Mouse (Mus musculus) kidney, embryonic 16.5 days (tissue): ENCODE measurements around the gene Cdc34. TPM values are rescaled to one million over a fixed set of nuclear protein-coding genes. Genes with fewer than 3 reads are reported as not detected.
A peak's percentile ranks its signal among the peaks of the same experiment; 100 is the strongest.

Experiments used
- ATAC-seq: fragments of 200-750 bp; cut with Nextera tagmentation; 2 replicates; pipeline ENCODE4 v1.8.0; 2017; ENCODE audit warnings: moderate TSS enrichment; ENCODE audit not compliant: low FRiP score, low TSS enrichment
- H3K27ac ChIP-seq: fragments of 300-500 bp; sonication (generic); 2 replicates; pipeline ENCODE4 v1.5.1; 2014; ENCODE audit warnings: low read length
- H3K27me3 ChIP-seq: fragments of 300-500 bp; sonication (generic); 2 replicates; pipeline ENCODE4 v1.6.1; 2014; ENCODE audit warnings: low read length, control low read depth, mixed read lengths; ENCODE audit not compliant: insufficient read depth
- H3K36me3 ChIP-seq: fragments of 300-500 bp; sonication (generic); 2 replicates; pipeline ENCODE4 v1.6.1; 2014; ENCODE audit warnings: low read length, control low read depth, mixed read lengths; ENCODE audit not compliant: insufficient read depth
- H3K4me1 ChIP-seq: fragments of 300-500 bp; sonication (generic); 2 replicates; pipeline ENCODE4 v1.6.1; 2014; ENCODE audit warnings: low read length, control low read depth, mixed read lengths; ENCODE audit not compliant: insufficient read depth
- H3K4me2 ChIP-seq: fragments of 300-500 bp; sonication (generic); replicated peaks from 2 replicates; pipeline ENCODE4 v1.6.1; 2014; ENCODE audit warnings: low read depth, low read length
- H3K4me3 ChIP-seq: fragments of 300-500 bp; sonication (generic); 2 replicates; pipeline ENCODE4 v1.5.1; 2014; ENCODE audit warnings: mild to moderate bottlenecking, low read length
- H3K9ac ChIP-seq: fragments of 300-500 bp; sonication (generic); replicated peaks from 2 replicates; pipeline ENCODE4 v1.6.1; 2014; ENCODE audit warnings: low read length
- H3K9me3 ChIP-seq: fragments of 300-500 bp; sonication (generic); 2 replicates; pipeline ENCODE4 v1.6.1; 2016; ENCODE audit warnings: low read length, control low read depth
- WGBS: fragments of 180-500 bp; shearing (Covaris S2); extraction: QIAGEN DNeasy Blood & Tissue Kit; methylation state at CpG from one replicate; pipeline ENCODE4 v1.1.7; 2014; 5-methylcytosine and 5-hydroxymethylcytosine counted together
- polyA plus RNA-seq: library from polyadenylated mRNA; unstranded; fragments of >200 nt; fragmentation: Nextera tagmentation; extraction: Ambion mirVana; gene quantifications from 2 replicates; pipeline ENCODE4 v1.2.1, GENCODE M21; 2015

The Cdc34 gene
- polyA plus RNA-seq, 1 experiment from 2014 or later = 81.2 TPM

DNA sequence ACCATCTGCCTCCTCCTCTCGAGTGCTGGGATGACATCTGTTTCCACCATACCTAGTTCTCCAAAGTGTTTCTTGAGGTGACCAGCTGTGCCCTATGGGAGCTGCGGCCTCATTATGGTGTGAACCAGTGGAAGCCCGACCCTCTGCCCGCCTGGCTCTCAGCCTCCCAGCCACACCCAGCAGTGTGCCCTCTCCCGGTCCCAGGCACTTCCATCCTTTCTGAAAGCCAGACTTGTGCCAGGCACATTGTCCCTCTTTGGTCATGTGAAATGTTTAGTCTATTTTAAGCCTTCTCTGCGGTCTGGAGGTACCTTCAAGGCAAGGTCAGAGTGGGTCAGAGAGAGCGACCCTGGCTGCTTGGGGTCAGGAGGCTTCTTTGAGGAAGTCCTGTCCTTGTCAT lies 41.7 kb downstream of the Cdc34 start:
- Histone ChIP-seq H3K9ac (no peak overlapping the region), H3K27me3 (peaks cover 6% of the 10 kb centered on the region), H3K4me2 (no peak overlapping the region), H3K36me3 (no peaks in the 10 kb centered on the region), H3K9me3 (no peaks in the 10 kb centered on the region), H3K4me3 (no peak overlapping the region), H3K4me1 (peaks cover 12% of the 10 kb centered on the region), H3K27ac (no peak overlapping the region)
- ATAC-seq = no peak
- 79% methylated on average over 7 of the region's 7 CpGs for WGBS

DNA sequence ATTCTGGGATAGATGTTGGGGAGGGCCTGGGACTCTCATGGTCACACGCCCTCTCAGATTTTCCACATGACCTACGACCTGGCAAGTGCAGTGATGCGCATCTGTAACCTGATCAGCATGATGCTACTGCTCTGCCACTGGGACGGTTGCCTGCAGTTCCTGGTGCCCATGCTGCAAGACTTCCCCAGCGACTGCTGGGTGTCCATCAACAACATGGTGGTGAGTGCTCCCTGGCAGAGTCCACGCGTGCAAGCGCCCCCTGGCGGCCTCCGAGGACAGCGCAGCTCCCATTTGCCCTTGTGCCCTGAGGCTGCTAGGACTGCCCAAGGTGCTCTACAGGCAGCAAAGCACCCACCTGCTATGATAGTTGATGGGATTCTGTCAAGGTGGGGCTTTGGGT lies 44.1 kb downstream of the Cdc34 start:
- ATAC-seq = peak; percentile 71
- peak overlapping the region; percentile 25; the same call in 1 of the 2 replicates for H3K27ac ChIP-seq
- no peak overlapping the region for H3K4me2 ChIP-seq
- H3K9me3 ChIP-seq = no peaks in the 10 kb centered on the region
- H3K27me3 ChIP-seq = no peaks in the 10 kb centered on the region
- H3K4me1 ChIP-seq = peaks cover 12% of the 10 kb centered on the region
- H3K9ac ChIP-seq = no peak overlapping the region
- H3K36me3 ChIP-seq = no peaks in the 10 kb centered on the region
- WGBS = 14% methylated on average over 11 of the region's 11 CpGs
- no peak overlapping the region for H3K4me3 ChIP-seq

DNA sequence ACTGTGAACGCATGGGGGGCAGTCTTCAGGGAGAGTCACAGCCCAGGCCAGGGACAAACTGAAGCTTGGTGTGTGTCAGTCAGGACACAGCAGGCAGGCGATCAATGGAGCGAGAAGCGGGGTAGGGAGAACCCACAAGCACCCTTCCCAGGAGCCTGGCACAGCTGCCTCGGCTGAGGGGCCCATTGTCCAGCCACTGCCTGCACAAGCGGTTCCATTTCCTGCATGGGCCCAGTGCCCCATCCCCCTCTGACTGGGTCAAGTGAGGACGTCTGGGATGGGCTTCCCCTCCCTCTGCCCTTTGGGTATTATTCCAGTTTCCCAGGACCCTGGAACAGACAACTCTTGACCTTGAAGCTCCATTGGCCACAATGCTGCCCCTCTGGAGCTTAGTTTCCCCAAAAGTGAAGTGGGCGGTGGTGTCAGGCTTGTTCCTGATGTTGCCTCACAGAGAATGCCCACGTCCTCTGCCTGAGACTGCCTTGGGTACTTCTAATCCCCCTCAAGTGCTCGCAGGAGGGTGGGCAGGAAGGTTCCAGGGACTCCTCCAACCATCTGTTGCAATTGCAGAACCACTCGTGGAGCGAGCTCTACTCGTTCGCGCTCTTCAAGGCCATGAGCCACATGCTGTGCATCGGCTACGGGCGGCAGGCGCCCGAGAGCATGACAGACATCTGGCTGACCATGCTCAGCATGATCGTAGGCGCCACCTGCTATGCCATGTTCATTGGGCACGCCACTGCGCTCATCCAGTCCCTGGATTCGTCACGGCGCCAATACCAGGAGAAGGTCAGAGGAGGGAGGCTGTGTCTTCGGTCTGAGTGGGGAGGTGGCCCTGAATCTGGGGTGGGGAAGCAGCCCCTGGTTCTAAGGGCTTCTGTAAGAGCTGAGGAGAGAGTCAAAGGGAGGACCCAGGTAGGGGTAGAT lies 46.6 kb downstream of the Cdc34 start:
- 67% methylated on average over 28 of the region's 28 CpGs for WGBS

DNA sequence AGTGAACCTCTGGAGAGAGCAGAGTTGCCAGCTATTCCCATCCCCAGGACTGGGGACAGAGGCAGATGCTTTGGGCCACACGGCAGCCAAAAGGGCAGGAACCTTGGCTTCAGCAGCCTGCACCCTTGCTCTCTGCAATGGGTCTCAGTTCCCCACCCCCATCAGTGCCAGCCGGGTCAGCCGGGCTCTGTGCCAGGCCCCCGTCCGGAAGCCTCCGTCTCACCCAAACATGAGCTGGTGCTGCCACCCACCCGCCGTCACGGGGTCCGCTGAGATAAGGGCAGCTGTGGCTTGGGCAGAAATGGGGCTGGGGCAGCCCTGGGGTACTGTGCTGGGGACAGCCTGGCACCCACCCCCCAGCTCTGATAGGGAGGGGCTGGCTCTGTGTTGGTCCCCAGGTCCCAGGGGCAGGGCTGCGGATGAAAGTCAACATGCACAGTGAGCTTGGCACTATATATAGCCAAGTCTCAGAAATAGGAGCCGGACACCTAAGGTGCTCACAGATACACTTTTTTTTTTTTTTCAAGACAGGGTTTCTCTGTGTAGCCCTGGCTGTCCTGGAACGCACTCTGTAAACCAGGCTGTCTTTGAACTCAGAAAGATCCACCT lies 47.5 kb downstream of the Cdc34 start:
- ATAC-seq = no peak
- peaks cover 4% of the 10 kb centered on the region; the same call in 1 of the 2 replicates for H3K9me3 ChIP-seq
- no peak overlapping the region for H3K4me3 ChIP-seq
- peaks cover 12% of the 10 kb centered on the region for H3K4me1 ChIP-seq
- no peak overlapping the region for H3K27ac ChIP-seq
- no peaks in the 10 kb centered on the region for H3K27me3 ChIP-seq
- H3K36me3 ChIP-seq = peaks cover 18% of the 10 kb centered on the region
- no peak overlapping the region for H3K4me2 ChIP-seq
- WGBS = 72% methylated on average over 13 of the region's 13 CpGs
- H3K9ac ChIP-seq = no peak overlapping the region

More for the DNA sequence above, 46.6 kb downstream of the Cdc34 start:
- Histone ChIP-seq H3K9ac (no peak overlapping the region), H3K4me1 (peaks cover 12% of the 10 kb centered on the region), H3K27ac (no peak overlapping the region), H3K4me2 (no peak overlapping the region), H3K4me3 (no peak overlapping the region), H3K27me3 (no peaks in the 10 kb centered on the region), H3K9me3 (peaks cover 4% of the 10 kb centered on the region; the same call in 1 of the 2 replicates), H3K36me3 (peaks cover 9% of the 10 kb centered on the region; the same call in 1 of the 2 replicates)
- no peak for ATAC-seq

DNA sequence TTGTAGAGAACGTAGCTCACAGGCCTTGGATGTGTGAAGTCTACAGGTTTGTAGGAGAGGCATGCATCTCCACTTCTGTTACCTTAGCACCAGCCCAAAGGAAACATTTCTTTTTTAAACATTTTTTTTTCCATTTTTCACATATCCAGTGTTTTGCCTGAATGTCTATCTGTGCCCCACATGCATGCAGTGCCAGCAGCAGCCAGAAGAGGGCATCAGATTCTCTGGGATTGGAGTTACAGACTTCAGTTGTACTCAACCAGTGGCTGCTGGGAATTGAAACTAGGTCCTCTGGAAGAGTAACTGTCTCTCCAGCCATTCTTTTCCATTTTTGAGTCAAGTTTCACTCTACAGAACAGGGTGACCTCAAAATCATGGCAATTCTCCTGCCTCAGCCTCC lies 50.5 kb downstream of the Cdc34 start:
- ATAC-seq = no peak
- Histone ChIP-seq H3K4me1 (0 out of 2 replicates have a peak, but pooled peaks cover 7% of the 10 kb centered on the region), H3K4me2 (no peak overlapping the region), H3K4me3 (no peak overlapping the region), H3K9me3 (peaks cover 29% of the 10 kb centered on the region), H3K27ac (no peak overlapping the region), H3K27me3 (no peaks in the 10 kb centered on the region; the same call in 1 of the 2 replicates), H3K9ac (no peak overlapping the region), H3K36me3 (peaks cover 48% of the 10 kb centered on the region)
- WGBS = 95% methylated on average over 1 of the region's 1 CpGs

DNA sequence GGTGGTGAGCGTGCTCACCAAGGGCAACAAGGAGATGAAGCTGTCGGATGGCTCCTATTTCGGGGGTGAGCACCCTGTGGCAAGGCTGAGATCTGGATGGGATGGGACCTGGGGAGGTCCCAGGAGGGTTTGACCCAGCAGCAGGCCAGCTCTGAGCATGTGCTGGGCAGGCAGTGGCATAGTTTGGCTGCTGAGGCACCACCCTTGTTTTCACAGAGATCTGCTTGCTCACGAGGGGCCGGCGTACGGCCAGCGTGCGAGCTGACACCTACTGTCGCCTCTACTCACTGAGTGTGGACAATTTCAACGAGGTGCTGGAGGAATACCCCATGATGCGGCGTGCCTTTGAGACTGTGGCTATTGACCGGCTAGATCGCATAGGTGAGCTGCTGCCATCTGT lies 51.9 kb downstream of the Cdc34 start:
- no peak overlapping the region for H3K4me2 ChIP-seq
- H3K27me3 ChIP-seq = no peaks in the 10 kb centered on the region; the same call in 1 of the 2 replicates
- no peak overlapping the region for H3K27ac ChIP-seq
- H3K4me1 ChIP-seq = 0 out of 2 replicates have a peak, but pooled peaks cover 5% of the 10 kb centered on the region
- peaks cover 62% of the 10 kb centered on the region for H3K36me3 ChIP-seq
- H3K9ac ChIP-seq = no peak overlapping the region
- no peak for ATAC-seq
- peaks cover 43% of the 10 kb centered on the region for H3K9me3 ChIP-seq
- 92% methylated on average over 15 of the region's 15 CpGs for WGBS
- no peak overlapping the region for H3K4me3 ChIP-seq

DNA sequence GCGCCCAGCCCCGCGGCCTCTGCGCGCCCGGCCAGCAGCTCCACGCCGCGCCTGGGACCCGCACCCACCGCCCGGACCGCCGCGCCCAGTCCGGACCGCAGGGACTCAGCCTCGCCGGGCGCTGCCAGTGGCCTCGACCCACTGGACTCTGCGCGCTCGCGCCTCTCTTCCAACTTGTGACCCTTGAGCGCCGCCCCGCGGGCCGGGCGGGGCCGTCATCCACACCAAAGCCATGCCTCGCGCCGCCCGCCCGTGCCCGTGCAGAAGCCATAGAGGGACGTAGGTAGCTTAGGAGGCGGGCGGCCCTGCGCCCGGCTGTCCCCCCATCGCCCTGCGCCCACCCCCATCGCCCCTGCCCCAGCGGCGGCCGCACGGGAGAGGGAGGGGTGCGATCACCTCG lies 53.4 kb downstream of the Cdc34 start:
- H3K4me1 ChIP-seq = 0 out of 2 replicates have a peak, but pooled peaks cover 5% of the 10 kb centered on the region
- H3K4me2 ChIP-seq = peak overlapping the region; percentile 46
- 0 out of 2 replicates have a peak overlapping the region, but pooled peaks have one; percentile 22 for H3K9ac ChIP-seq
- H3K27me3 ChIP-seq = no peaks in the 10 kb centered on the region; the same call in 1 of the 2 replicates
- 28% methylated on average over 35 of the region's 52 CpGs for WGBS
- no peak for ATAC-seq
- H3K27ac ChIP-seq = no peak overlapping the region
- H3K36me3 ChIP-seq = peaks cover 77% of the 10 kb centered on the region
- peak overlapping the region; percentile 18; the same call in 1 of the 2 replicates for H3K4me3 ChIP-seq
- H3K9me3 ChIP-seq = peaks cover 58% of the 10 kb centered on the region

DNA sequence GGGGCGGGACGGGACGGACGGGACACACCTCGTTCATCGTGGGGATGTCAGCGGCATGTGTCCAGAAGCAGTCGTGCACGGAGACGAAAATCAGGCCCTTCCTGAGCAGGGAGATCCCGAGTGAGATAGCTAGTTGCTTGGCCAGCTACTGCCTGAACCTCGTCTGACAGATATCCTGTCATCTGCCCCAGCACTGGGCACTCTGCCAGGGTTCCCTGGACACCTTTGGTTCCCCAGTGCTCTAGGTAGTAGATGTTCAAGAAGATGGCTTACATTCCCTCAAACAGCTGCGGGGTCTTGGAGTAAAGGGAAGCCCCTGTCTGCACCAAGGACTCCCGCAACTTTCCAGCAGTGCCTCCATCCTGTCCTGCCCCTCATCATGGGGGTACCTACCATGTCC lies 54.7 kb downstream of the Cdc34 start:
- Histone ChIP-seq H3K4me1 (0 out of 2 replicates have a peak, but pooled peaks cover 5% of the 10 kb centered on the region), H3K27ac (no peak overlapping the region), H3K4me2 (no peak overlapping the region), H3K9ac (no peak overlapping the region), H3K36me3 (peaks cover 90% of the 10 kb centered on the region), H3K4me3 (no peak overlapping the region), H3K9me3 (peaks cover 63% of the 10 kb centered on the region), H3K27me3 (no peaks in the 10 kb centered on the region; the same call in 1 of the 2 replicates)
- WGBS = 81% methylated on average over 14 of the region's 14 CpGs
- no peak for ATAC-seq
